Mouse (Mus musculus) heart, embryonic 14.5 days (tissue): ENCODE data around the gene Pou2f3. TPM values are rescaled to one million over a fixed set of nuclear protein-coding genes. Genes with fewer than 3 reads are reported as not detected.

Experiments used
- ATAC-seq: fragments of 200-750 bp; cut with Nextera tagmentation; 2 replicates; pipeline ENCODE4 v1.8.0; 2017; ENCODE audit warnings: low read depth, moderate TSS enrichment; ENCODE audit not compliant: insufficient number of reproducible peaks, insufficient read depth, low FRiP score
- H3K27ac ChIP-seq, 2 experiments: fragments of 200-500 bp in 1 of 2; fragments of 300-500 bp in 1 of 2; sonication (generic) in 1 of 2; replicated peaks in 1 of 2; 2 replicates each; pipeline ENCODE4 v1.5.1; 2012 to 2014; ENCODE audit warnings: low read depth in 2 of 2, low read length in 2 of 2, control low read depth in 1 of 2, mild to moderate bottlenecking in 1 of 2, mixed read lengths in 1 of 2; ENCODE audit not compliant: control insufficient read depth in 1 of 2, insufficient read depth in 1 of 2
- H3K27me3 ChIP-seq: fragments of 300-500 bp; sonication (generic); 2 replicates; pipeline ENCODE4 v1.6.1; 2014; ENCODE audit warnings: mild to moderate bottlenecking, low read length, control low read depth; ENCODE audit not compliant: control insufficient read depth, insufficient read depth
- H3K36me3 ChIP-seq: fragments of 300-500 bp; sonication (generic); 2 replicates; pipeline ENCODE4 v1.6.1; 2014; ENCODE audit warnings: mild to moderate bottlenecking, control low read depth, low read length, mixed read lengths; ENCODE audit not compliant: control insufficient read depth, insufficient read depth
- H3K4me1 ChIP-seq, 2 experiments: fragments of 200-500 bp in 1 of 2; fragments of 300-500 bp in 1 of 2; sonication (generic) in 1 of 2; 2 replicates each; pipeline ENCODE4 v1.6.1; 2012 to 2014; ENCODE audit warnings: low read length in 2 of 2, control low read depth in 1 of 2, mixed read lengths in 1 of 2; ENCODE audit not compliant: control insufficient read depth in 2 of 2, insufficient read depth in 2 of 2
- H3K4me2 ChIP-seq: fragments of 300-500 bp; sonication (generic); 2 replicates; pipeline ENCODE4 v1.6.1; 2014; ENCODE audit warnings: mild to moderate bottlenecking, low read length
- H3K4me3 ChIP-seq, 2 experiments: fragments of 200-500 bp in 1 of 2; fragments of 300-500 bp in 1 of 2; sonication (generic) in 1 of 2; 2 replicates each; pipeline ENCODE4 v1.5.1; 2012 to 2014; ENCODE audit warnings: low read length in 2 of 2, mild to moderate bottlenecking in 2 of 2, control low read depth in 1 of 2, low read depth in 1 of 2, moderate library complexity in 1 of 2; ENCODE audit not compliant: control insufficient read depth in 1 of 2, insufficient read depth in 1 of 2
- H3K9ac ChIP-seq: fragments of 300-500 bp; sonication (generic); 2 replicates; pipeline ENCODE4 v1.6.1; 2014; ENCODE audit warnings: mild to moderate bottlenecking, low read length
- H3K9me3 ChIP-seq: fragments of 300-500 bp; sonication (generic); 2 replicates; pipeline ENCODE4 v1.6.1; 2016; ENCODE audit warnings: low read length, control low read depth; ENCODE audit not compliant: control insufficient read depth
- WGBS: fragments of 180-500 bp; shearing (Covaris S2); extraction: QIAGEN DNeasy Blood & Tissue Kit; methylation state at CpG from one replicate; pipeline ENCODE4 v1.1.7; 2014; 5-methylcytosine and 5-hydroxymethylcytosine counted together
- polyA plus RNA-seq: library from polyadenylated mRNA; unstranded; fragments of >200 nt; fragmentation: Nextera tagmentation; extraction: Ambion mirVana; gene quantifications from 2 replicates; pipeline ENCODE4 v1.2.1, GENCODE M21; 2014

Gene Pou2f3
- polyA plus RNA-seq: 0.12 TPM in 1 of 2 replicates, not detected in the other

DNA sequence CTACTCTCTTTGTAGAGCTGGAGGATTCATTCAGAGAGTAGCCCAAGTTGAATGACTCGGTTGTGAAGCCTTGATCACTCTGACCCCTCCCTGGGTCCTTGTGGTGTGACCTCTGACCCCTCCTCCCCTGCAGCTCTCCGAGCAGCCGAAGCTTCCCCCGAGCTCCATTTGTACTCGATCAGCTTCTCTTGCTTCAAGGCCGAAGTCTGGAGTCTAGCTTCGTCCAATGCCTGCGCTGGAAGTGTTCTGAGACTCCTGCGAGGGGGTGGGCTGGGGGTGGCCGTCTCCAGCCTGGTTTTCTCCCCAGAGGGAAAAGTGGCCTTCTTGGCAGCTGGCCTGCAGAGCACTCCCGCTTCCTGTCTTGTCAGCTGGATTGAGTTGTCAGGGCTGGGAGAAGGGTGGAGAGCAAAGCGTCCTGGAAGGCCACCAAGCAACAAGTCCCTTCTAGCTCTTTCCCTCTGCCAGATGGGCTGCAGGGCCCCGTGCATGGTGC is at the start of gene Pou2f3:
Gene Pou2f3 (minus strand): TSS at position 180 of the 493 bp plus-strand sequence.
- 17% methylated on average over 13 of the region's 13 CpGs for WGBS
- Histone ChIP-seq H3K4me1 (peaks cover 14 to 17% of the 10 kb centered on the region in 2 experiments; a peak in 3 of 4 replicates), H3K27me3 (peaks cover 26% of the 10 kb centered on the region), H3K4me2 (peak within 1 kb of the TSS; percentile 36), H3K27ac (0 out of 4 replicates have a peak within 1 kb of the TSS, but pooled peaks of 1 of the 2 experiments have one; percentile 19), H3K36me3 (no peaks in the 10 kb centered on the region), H3K9ac (peak within 1 kb of the TSS; percentile 16; the same call in 1 of the 2 replicates), H3K9me3 (no peaks in the 10 kb centered on the region), H3K4me3 (no peak within 1 kb of the TSS)
- ATAC-seq: peak; percentile 68

DNA sequence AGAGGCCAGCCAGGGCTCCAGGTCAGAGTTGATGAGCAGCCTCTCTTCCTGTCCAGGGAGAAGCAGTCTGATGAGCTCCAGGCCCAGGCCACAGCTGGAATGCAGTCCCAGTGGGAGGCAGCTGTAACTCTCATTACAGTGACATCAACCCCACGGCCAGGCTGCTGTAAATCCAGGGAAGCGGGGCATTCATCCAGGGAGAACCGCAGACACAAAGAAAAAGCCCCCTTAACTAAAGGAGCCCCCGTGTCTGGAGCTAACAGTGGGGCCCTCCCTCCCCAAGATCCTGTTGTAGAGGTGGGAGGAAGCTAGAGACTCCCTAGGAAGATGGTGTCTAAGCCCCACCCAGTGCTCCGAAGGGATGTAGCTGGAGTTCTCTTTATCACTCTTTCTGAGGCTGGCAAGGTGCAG is 43.1 kb upstream of the Pou2f3 start:
- H3K4me3 ChIP-seq: no peak overlapping the region
- H3K4me2 ChIP-seq: no peak overlapping the region
- WGBS: 28% methylated on average over 5 of the region's 5 CpGs
- ATAC-seq: no peak
- no peaks in the 10 kb centered on the region for H3K36me3 ChIP-seq
- H3K4me1 ChIP-seq: peaks cover 0 to 5% of the 10 kb centered on the region in 2 experiments; a peak in 2 of 4 replicates
- no peaks in the 10 kb centered on the region for H3K9me3 ChIP-seq
- 0 out of 2 replicates have a peak overlapping the region, but pooled peaks have one; percentile 21 for H3K9ac ChIP-seq
- no peaks in the 10 kb centered on the region for H3K27me3 ChIP-seq
- peak overlapping the region; percentile 42 to 60 for H3K27ac ChIP-seq

DNA sequence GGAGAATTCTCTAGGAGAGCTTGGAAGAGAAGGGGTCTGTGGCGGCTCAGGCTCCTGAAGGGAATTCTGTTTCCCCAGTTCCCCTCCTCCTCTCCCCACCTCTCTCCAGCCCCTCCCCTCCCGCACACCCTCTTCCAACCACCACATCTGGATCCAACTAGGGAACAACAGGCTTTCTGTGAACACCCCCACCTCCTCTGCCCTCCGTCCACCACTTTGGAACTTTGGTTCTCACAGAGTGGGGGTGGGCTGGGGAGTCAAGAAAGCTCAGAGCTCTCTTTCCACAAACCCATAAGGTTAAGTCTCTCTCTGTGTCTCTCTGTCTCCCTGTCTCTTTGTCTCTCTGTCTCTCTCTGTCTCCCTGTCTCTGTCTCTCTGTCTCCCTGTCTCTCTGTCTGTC is 42.6 kb upstream of the Pou2f3 start:
- H3K4me1 ChIP-seq: peaks cover 0 to 5% of the 10 kb centered on the region in 2 experiments; a peak in 2 of 4 replicates

GRCm38 (mm10) chr9:43251786-43252185 is 41.6 kb upstream of the Pou2f3 start:
- no peak overlapping the region for H3K4me3 ChIP-seq
- H3K9ac ChIP-seq: no peak overlapping the region
- H3K27ac ChIP-seq: no peak overlapping the region; a peak in 1 of 4 replicates
- no peak for ATAC-seq
- no peak overlapping the region for H3K4me2 ChIP-seq
- H3K36me3 ChIP-seq: no peaks in the 10 kb centered on the region
- H3K4me1 ChIP-seq: peaks cover 7% of the 10 kb centered on the region in 2 experiments
- no peaks in the 10 kb centered on the region for H3K9me3 ChIP-seq
- no peaks in the 10 kb centered on the region for H3K27me3 ChIP-seq
- WGBS: 86% methylated on average over 2 of the region's 2 CpGs

More for the DNA sequence above, 42.6 kb upstream of the Pou2f3 start:
- no peak overlapping the region for H3K4me3 ChIP-seq
- no peak for ATAC-seq
- H3K9me3 ChIP-seq: no peaks in the 10 kb centered on the region
- H3K4me2 ChIP-seq: no peak overlapping the region
- peak overlapping the region; percentile 42 to 60; a peak in 3 of 4 replicates for H3K27ac ChIP-seq
- no peaks in the 10 kb centered on the region for H3K27me3 ChIP-seq
- no peak overlapping the region for H3K9ac ChIP-seq
- no peaks in the 10 kb centered on the region for H3K36me3 ChIP-seq
- WGBS: 52% methylated on average over 3 of the region's 3 CpGs

DNA sequence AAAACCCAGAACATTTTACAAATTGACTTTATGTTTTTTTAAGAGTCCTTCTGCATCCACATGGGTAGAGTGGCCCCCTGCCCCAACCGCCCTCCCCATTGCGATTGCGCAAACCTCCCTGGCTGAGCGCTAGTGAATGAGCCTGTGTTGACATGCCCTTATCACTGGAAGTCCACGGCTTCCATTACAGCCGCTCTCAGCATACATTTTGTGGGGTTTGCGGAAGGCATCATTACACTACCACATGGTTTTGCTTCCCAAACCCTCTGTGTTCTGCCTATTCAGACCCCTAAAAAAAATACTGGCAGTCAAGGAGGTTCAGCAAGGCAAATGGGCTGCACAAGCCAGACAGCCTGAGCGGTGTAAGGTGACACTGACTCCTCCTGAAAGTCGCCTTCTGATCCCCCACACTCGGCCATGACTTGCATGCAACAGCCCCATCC is 36.6 kb upstream of the Pou2f3 start:
- Histone ChIP-seq H3K4me2 (peak overlapping the region; percentile 55), H3K4me1 (peaks cover 11 to 14% of the 10 kb centered on the region in 2 experiments), H3K9ac (no peak overlapping the region), H3K4me3 (peak overlapping the region; percentile 20 to 26; a peak in 1 of 4 replicates), H3K36me3 (no peaks in the 10 kb centered on the region), H3K27ac (no peak overlapping the region), H3K9me3 (no peaks in the 10 kb centered on the region), H3K27me3 (no peaks in the 10 kb centered on the region)
- ATAC-seq: no peak
- WGBS: 8% methylated on average over 10 of the region's 10 CpGs

- peaks cover 11 to 14% of the 10 kb centered on the region in 2 experiments for H3K4me1 ChIP-seq
- WGBS: 67% methylated on average over 7 of the region's 7 CpGs
These were observed 35.8 kb upstream of the Pou2f3 start for GRCm38 (mm10) chr9:43245801-43246570.

GRCm38 (mm10) chr9:43242432-43242831 is 32.3 kb upstream of the Pou2f3 start:
- no peak for ATAC-seq
- H3K36me3 ChIP-seq: no peaks in the 10 kb centered on the region
- 78% methylated on average over 5 of the region's 5 CpGs for WGBS
- no peaks in the 10 kb centered on the region for H3K27me3 ChIP-seq
- H3K4me2 ChIP-seq: no peak overlapping the region
- H3K4me3 ChIP-seq: no peak overlapping the region
- H3K9ac ChIP-seq: no peak overlapping the region
- H3K27ac ChIP-seq: no peak overlapping the region
- peaks cover 25 to 32% of the 10 kb centered on the region in 2 experiments for H3K4me1 ChIP-seq
- H3K9me3 ChIP-seq: no peaks in the 10 kb centered on the region

More at GRCm38 (mm10) chr9:43245801-43246570, 35.8 kb upstream of the Pou2f3 start:
- no peak for ATAC-seq
- Histone ChIP-seq H3K4me3 (no peak overlapping the region), H3K4me2 (no peak overlapping the region), H3K27me3 (no peaks in the 10 kb centered on the region), H3K9me3 (no peaks in the 10 kb centered on the region), H3K9ac (no peak overlapping the region), H3K27ac (no peak overlapping the region), H3K36me3 (no peaks in the 10 kb centered on the region)
